ENCODE assay signal across 13 mouse cellular contexts in genomic region chr4:102516395-102516794, GRCm38 (mm10).
"Had no signal": no experiment of that assay in that cellular context is flagged by ENCODE, and none has a peak within 500 bp of the region (broad histone marks: within the 10 kb centered on the region; RNA-seq: fewer than 3 reads in every experiment).

No protein-coding gene starts in this region.

- H3K36me3 ChIP-seq: kidney, embryonic 15.5 days; lung, embryonic 15.5 days; midbrain, embryonic 10.5 days; midbrain, embryonic 13.5 days; neural tube, embryonic 13.5 days had no signal

- ATAC-seq: midbrain, embryonic 13.5 days; midbrain, embryonic 16.5 days had no signal

- H3K27me3 ChIP-seq: kidney, embryonic 15.5 days; lung, embryonic 15.5 days; midbrain, embryonic 13.5 days; neural tube, embryonic 13.5 days had no signal

- H3K4me3 ChIP-seq: kidney, embryonic 15.5 days; left cerebral cortex, adult 2 months; lung, embryonic 15.5 days; megakaryocyte, embryonic 14.5 days; midbrain, embryonic 10.5 days; midbrain, embryonic 13.5 days; myocyte; neural tube, embryonic 13.5 days had no signal

- H3K9ac ChIP-seq: kidney, embryonic 15.5 days; liver, embryonic 14.5 days; lung, embryonic 15.5 days; midbrain, embryonic 13.5 days; neural tube, embryonic 13.5 days had no signal

- DNase-seq: retina, postnatal 1 day; right cerebral cortex, postnatal 25 days had no signal

- H3K9me3 ChIP-seq: kidney, embryonic 15.5 days; lung, embryonic 15.5 days; megakaryocyte, embryonic 14.5 days; midbrain, embryonic 10.5 days; midbrain, embryonic 13.5 days; neural tube, embryonic 13.5 days had no signal

- H3K27ac ChIP-seq: left cerebral cortex, adult 2 months; liver, embryonic 14.5 days; lung, embryonic 15.5 days; midbrain, embryonic 10.5 days; midbrain, embryonic 13.5 days; neural tube, embryonic 13.5 days; stomach, postnatal 0 days had no signal

- H3K4me2 ChIP-seq: kidney, embryonic 15.5 days; lung, embryonic 15.5 days; midbrain, embryonic 13.5 days; neural tube, embryonic 13.5 days had no signal
